Mouse (Mus musculus) B cell, adult 2 months (primary cell): Measurements from ENCODE around the gene Fam117b.

Experiments used
- DNase-seq, 2 experiments: peaks; one replicate each; pipeline ENCODE4 v3.0.0; 2022

The Fam117b gene

DNA sequence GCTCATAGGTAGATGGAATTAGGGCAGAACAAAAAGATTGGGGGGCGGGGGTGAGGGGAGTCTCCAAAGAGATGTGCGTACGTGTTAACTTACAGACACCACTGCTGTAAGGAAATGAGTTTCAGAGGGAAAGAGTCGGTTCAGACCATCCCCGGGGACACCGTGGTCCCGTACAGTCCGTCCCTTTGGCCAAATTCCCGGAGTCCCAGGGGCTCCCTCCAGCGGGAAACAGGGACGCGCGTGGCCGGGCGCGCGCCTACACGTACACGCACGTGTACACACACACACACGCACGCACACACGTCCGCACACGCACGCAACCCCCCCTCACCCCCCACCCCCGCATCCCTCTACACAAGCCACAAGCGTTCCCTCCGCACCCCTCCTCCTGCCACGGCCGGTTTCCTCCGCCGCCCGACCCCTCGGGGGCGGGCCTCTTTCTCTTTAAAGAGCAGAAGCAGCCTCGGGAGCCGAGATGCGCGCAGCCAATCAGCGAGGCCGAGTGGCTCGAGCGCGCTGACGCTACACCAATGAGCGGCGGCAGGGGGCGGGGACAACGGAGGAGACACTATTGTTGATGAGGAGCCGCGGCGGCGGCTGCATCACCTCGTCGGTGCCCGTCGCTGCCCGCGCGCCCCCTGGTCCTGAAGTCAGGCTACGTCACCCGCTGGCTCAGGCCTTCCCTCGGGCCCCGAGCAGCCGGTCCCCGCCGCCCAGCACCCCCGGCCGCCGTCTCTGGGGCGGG lies at the start of gene Fam117b:
TSS of gene Fam117b (plus strand) at position 594 of the 745 bp plus-strand sequence.
- DNase-seq = peak; percentile 97 to 98

DNA sequence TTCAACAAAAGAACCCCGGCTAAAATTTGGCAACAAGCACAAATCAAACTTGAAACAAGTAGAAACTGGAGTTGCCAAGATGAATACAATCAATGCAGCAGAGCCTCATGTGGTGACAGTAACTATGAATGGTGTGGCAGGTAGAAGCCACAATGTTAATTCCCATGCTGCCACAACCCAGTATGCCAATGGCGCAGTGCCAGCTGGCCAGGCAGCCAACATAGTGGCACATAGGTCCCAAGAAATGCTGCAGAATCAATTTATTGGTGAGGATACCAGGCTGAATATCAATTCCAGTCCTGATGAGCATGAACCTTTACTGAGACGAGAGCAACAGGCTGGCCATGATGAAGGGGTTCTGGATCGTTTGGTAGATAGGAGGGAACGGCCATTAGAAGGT lies 44.8 kb upstream of the Fam117b start:
- DNase-seq = no peak

DNA sequence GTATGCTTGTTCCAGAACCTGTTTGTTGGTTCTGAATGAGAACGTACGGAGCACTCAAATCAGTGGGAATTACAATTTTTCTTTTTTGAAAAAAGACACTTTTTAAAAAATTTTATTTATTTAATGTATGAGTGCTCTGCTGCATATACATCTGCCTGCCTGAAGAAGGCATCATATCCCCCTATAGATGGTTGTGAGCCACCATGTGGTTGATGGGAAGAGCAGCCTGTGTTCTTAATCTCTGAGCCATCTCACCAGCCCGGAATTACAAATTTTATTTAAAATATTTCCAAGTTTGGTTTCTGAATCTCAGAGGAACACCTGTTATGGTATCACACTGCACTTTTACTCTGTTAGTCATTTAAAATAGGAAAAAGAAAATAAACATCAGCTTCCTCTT lies 38.8 kb upstream of the Fam117b start:
- no peak for DNase-seq

DNA sequence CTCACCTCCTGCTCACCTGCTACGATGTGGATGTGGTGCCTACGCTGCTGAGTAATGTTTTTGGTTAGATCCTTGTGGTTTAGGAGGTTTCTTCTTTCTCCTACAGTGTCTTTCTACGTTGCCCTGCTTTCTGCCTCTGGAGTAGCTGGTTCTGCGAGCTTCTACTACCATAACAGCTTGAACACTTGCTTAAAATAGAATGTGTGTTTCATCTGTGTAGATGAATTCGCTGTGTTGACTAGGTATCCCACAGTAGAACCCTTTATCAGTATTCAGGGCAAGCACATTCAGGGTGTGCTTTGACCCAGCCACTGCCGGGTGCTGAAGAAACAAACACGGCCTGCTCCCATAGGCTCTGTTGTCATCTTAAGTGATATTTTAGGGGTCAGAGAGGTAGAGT lies 34.7 kb upstream of the Fam117b start:
- DNase-seq = no peak

DNA sequence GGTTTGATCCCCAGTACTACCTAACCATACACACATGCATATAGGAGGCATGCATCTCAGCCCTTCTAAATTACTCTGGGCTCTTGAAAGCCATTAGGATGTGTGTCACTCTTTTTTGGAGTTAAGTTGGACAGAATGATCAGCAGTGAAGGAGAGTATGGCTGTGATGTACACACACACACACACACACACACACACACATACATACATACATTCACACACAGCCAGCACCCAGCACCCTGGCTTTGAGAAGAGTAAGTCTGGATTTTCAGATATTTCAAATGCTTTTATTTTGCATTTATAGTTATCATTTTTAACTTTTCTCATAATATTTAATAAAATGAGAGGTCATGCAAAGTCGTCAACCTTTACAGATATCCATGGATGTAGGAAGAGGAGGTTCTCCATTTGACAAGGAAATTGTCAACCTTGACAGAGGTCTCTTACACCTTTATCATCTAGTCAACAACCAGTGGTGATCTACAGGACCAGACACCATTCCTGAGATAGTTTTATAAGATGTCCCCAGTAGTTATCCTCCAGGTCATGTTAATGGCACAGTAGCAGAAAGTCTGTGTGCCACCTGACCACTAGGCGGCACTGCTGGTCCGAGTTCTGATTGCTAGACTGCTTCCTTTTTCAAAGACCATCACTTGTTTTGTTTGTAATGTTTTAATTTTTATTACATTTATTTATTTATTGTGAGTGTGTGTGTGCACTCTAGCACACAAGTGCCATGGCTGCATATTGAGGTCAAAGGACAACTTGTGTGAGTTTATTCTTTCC lies 29.3 kb upstream of the Fam117b start:
- peak; percentile 89 to 90 for DNase-seq

DNA sequence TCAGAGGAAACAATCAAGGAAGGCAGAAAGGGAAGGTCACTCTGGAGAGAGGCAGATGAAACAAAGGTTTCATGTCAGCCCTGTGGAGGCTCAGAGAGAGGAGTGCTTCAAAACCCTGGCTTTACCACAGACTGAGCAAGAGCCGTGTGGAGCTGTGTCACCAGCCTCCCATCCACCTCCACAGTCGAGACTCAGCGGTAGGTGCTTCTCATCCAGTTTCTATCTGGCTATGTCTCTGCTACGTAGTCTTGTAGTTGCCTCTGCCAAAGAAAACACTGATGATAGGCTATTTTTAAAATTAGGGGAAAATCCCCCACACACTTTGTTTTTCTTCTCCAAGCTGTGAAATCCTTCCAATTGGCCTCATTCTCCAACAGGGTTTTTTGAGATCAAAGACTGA lies 25.9 kb upstream of the Fam117b start:
- no peak for DNase-seq

DNA sequence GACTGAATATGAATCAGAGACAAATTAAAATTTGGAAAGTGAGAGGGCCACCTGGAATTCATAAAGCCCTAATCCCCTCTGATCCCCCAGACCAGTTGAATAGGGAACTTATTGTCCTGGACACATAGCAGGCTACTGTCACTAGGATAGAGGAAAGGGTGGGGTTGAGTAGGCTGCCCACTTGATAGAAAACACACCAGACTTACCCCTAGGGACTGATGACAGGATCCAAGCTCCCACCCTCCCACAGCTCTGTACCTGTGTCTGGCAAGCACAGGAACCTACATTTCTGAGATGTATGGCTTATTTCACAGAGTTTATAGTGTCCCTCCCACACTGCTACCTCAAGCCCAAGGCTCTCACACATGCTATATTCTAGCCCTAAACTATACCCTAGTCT lies 24.8 kb upstream of the Fam117b start:
- DNase-seq = no peak

DNA sequence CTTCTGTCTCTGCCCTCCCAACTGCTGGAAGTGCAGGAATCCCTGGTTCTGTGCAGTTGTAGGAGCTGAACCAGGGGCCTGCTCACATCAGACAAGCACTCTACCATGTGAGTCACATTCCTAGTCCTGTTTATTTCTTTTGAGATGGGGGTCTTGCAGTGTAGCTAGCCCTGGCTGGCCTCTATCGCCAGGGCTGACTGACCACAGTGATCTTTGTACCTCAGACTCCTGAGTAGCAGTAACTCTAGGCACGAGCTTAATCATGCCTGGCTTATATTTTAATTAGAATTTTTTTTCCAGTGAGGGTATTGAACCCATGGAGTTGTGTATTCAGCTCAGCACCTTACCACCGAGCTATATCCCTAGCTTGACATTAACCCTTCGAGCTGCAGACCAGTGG lies 21.6 kb upstream of the Fam117b start:
- no peak for DNase-seq

DNA sequence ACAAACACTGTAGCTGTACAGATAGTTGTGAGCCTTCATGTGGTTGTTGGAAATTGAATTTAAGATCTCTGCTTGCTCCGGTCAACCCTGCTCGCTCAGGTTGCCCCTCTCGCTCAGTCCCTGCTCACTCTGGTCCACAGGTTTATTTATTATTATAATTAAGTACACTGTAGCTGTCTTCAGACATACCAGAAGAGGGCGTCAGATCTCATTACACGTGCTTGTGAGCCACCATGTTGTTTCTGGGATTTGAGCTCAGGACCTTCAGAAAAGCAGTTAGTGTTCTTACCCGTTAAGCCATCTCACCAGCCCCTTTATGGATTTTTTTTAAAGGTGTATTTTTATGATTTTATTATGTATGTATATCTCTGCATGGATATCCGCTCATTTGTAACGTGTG lies 20.0 kb upstream of the Fam117b start:
- no peak for DNase-seq

DNA sequence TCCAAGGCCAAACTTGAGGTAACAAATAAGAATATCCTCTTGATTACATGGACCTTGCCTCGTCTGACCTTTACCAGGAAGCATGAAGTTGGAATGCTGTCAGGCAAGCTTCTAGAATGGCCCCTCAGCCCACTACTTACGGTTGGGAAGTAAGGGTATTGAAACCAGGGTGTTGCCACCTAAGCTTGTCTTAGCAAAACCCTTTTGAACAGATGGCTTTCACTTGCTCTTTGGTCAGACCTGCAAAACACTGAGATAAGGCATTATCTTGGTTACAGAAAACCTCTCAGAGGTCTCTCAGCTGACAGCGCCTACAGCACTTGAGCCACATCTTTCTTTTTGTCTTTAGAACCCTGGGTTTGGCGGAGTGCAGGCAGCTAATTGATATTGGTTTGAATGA lies 18.8 kb upstream of the Fam117b start:
- DNase-seq = no peak

DNA sequence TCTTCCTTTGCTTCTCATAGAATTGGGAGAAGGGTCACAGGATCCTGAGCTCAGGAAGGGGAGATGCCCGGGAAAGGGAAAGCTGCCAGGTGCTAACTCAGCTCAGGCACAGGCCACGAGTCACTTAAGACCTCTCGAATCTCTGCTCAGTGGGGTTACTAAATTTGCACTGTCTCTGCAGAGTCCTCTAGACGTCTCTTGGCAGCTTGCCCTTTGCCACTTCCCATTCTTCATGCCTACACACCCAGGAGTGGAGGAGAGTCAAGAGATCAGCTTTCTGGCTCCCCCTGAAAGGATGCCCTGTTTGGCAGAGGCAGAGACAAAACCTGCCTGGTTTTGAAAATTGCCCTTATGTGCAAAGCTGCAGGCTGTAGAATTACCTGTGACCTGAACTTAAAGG lies 17.4 kb upstream of the Fam117b start:
- no peak for DNase-seq

DNA sequence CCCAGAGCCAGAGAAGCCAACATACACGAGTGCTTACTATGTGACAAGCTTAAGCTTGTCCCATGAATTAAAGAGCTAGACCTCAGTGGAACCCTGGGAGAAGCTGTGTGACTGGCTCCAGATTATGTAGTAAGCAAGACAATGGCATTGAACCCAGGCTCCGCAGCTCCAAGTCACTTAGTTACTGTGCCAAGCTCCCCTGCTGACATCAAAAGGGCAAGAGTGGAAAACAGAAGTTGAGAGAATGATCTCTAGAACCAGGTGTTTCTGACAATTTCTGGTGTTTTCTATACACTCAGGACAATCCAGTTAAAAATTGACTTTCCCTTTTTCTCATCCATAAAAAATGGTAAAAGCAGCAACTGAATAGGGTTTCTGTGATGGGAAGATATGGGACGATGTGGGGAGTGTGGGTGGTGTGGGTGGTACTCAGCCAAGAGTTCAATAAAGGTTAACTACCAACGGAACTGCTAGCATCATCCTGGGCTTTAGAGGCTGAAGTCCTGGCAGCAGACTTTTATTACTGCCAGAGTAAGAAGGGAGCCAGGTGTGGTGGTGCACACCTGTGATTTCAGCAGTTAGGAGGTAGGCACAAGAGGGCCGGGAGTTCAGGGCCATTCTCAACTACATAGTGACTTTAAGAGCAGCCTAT lies 15.5 kb upstream of the Fam117b start:
- DNase-seq = no peak

DNA sequence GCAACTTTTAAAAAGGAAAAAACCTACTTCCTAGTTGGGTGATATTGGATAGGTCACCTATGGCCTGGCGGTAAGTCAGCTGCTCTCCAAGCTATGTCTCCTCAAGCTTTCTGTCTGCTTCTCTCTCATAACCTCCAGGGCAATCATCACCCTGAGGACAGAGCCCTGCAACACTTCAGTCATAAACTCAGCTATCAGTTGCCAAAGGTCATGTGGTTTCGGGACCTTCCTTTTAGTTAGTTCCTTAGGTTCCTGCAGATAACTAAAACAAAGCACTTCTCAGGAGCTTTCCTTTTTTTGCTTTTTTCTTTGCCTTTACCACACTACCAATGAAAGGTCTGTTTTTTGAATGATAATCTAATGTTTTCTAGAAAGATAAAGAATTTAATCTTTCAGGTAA lies 13.1 kb upstream of the Fam117b start:
- no peak for DNase-seq

DNA sequence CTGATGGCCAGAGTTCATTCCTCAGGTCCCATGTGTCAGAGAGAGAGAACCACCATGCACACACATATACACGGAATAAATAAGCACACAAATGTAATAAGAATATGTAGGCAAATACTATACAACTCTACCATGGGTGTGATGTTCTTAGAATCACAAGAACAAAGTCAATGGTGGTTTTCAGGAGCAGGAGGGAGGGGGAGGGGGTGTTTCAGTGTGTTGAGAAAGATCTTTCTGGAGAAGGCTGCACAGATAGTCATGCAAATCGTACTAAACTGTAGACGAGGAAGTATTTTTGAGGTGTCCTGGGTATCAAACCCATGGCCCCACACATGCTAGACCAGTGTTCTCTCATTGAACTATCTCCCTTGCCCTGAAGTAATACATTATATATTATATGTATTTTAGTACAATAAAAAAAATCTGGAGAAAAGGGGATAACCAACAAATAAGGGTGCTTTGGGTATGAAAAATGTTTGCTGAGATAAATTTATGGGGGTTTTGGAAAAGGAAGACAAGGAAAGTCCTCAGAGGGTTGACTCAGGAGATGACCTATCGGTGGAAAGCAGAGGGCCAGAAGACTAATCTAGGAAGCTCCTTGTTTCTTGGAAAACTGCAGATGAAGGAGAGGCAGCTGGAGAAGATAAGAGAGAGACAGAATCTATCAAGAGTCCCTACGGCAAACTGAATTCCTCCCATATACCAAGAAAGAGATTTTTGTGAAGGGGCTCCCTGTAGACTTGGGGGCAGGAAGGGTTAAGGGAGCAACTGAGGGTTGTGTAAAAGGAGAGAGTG lies 11.5 kb upstream of the Fam117b start:
- no peak for DNase-seq

DNA sequence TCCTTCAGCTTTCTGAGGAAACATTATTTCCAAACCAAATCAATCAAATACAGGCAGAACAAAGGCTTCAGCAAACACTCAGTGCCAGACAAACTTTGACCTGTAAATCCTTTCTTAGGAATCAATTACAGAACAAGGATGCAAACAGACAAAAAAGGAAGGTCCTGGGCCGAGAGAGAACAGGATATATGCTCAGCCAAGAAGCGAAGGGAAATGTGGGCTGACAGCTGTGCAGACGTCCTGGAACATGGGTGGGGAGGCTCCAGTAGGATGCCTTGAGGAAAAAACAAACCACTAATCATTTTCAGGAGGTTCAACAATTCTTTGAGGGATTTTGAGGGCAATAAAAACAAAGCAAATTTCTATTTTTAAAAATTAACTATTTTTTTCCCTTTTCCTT lies 10.2 kb upstream of the Fam117b start:
- no peak for DNase-seq

DNA sequence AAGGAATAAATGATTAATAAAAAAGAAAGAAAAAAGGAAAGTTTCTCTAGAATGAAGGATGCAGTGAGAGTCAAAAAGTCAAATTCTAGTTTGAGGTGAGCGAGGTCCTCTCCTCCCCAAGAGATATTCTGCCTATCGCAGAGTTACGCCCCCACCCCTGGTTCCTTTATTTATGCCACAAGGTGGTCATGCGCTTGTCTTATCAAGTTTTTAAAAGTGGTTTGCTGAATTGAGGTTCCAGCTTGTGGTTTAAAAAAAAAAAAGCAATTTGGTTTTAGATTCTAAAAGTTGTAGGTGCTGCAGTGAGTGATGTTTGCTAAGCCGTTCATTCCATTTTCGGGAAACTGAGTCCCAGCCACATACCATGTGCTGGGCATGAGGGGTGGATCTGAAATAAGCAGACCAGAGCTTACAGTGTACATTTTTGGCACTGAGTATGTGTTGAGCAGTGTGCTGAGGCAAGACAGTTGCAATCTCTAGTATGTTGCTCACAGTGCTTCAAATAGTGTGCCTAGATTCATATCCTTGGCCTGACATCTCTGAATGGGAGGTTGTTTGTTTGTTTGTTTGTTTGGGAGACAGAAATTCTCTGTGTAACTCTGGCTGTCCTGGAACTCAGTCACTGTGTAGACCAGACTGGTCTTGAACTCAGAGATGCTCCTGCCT lies 8.0 kb upstream of the Fam117b start:
- DNase-seq = no peak

DNA sequence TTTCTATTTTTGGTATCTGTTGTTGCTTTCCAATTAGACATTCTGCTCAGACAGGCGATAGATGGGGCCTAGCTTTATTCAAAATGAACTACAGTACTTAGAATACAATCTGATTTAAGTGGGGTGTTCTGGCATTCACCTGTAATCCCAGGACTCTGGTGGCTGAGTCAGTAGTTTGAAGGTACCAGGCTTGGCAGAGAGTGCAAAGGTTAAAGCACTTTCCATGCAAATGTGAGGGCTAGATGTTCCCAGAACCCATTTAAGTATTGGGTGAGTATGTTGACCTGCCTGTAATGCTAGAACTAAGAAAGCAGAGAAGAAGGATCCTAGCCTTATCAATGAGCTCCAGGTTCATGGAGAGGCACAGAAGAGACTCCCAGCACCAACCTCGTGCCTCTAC lies 6.9 kb upstream of the Fam117b start:
- no peak for DNase-seq

DNA sequence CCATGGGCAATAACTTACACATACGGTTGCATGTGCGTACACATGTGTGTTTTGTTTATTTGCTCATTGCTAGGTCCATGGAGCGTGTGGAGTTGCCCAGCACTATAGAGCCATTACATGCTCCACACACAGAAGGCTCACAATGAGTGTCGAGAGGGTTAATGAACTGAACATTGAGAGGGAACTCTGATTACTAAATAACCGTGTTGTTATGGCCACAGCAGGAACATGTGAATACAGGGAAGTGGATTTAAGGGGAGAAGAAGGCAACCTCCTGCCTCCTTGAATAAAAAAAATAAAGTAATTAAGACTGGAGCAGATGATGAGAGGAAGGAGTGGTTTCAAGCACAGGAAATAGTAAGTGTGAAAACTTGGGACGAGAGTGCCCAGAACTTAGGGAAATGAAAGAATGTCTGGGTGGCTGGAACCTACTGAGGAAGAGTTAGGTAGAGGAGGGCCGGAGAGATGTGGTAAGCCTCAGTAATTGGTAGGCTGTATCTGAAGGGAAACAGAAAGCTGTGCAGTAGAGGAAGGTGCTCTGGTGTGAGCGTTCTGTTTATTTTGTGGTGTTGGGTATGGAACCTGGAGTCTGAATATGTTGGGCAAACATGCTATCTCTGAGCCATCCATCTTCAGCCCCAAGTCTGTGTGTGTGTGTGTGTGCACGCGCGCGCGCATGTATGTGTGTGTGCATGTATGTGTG lies 5.8 kb upstream of the Fam117b start:
- no peak for DNase-seq

DNA sequence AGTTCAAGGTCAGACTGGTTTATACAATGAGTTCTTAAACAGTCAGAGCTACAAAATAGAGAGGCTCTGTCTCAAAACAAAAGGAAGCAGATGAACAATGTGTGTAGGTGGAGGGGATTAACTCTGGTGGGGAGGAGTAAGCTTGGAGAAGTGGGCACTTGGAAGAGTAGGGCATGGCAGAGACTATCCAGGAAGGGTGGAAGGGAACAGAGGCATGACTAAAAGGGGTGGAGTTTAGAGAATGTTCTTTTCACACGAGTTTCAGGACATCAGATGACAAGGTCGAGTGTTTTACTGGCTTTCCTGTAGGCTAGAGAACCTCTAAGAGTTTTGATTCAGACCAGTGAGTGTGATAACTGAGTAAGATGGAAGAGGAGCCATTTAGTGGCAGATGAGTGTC lies 5.1 kb upstream of the Fam117b start:
- DNase-seq = no peak

DNA sequence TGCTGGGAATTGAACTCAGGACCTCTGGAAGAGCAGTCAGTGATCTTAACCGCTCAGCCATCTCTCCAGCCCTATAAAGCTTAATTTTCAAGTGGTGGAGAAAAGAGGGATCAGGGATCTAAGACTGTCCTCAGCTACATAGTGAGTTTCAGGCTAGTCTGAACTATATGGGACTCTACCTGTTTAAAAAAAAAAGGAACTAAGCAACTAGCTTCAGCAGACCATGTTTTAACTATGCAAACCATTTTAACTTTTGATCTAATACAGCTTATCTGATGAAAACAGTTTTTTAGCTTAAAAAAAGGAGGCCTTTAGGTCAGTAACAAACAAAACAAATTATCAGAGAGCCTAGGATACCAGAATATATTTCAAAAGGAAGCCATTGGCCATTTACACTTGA lies 1.9 kb upstream of the Fam117b start:
- no peak for DNase-seq

DNA sequence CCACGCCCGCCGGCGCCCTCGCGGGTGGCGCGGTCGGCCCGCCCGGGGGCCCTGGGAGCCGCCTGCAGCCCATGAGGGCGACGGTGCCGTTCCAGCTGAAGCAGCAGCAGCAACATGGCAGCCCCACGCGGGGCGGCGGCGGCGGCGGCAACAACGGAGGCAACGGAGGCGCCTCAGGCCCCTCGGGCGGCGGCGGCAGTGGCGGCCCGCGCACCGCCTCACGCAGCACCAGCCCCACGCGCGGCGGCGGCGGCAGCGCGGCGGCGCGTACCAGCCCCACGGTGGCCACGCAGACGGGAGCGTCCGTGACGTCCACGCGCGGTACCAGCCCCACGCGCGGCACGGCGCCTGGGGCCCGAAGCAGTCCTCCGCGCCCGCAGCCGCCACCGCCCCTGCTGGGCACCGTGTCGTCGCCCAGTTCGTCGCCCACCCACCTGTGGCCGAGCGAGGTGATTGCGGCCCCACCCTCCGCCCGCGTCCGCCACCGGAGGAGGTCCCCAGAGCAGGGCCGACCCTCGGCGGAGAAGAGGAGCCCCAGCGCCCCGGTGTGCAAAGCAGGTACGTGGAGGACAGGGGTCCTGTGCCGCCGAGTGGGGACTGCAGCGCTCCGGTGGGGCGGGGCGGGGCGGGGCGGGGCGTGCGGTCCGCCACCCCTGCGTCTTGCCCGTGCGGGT lies 526 bp downstream of the Fam117b start:
- peak; percentile 70 to 75 for DNase-seq
